Mouse (Mus musculus) E14TG2a.4 (cell line): Measurements from ENCODE around the gene Ssbp2.

Source experiments
- CTCF ChIP-seq: conservative IDR thresholded peaks from 2 replicates; pipeline ENCODE4 v1.5.1; 2014; ENCODE audit warnings: low read length
- POU5F1 ChIP-seq: IDR thresholded peaks from 2 replicates; pipeline ENCODE4 v1.6.1; 2014; ENCODE audit warnings: low read length, borderline replicate concordance

DNA sequence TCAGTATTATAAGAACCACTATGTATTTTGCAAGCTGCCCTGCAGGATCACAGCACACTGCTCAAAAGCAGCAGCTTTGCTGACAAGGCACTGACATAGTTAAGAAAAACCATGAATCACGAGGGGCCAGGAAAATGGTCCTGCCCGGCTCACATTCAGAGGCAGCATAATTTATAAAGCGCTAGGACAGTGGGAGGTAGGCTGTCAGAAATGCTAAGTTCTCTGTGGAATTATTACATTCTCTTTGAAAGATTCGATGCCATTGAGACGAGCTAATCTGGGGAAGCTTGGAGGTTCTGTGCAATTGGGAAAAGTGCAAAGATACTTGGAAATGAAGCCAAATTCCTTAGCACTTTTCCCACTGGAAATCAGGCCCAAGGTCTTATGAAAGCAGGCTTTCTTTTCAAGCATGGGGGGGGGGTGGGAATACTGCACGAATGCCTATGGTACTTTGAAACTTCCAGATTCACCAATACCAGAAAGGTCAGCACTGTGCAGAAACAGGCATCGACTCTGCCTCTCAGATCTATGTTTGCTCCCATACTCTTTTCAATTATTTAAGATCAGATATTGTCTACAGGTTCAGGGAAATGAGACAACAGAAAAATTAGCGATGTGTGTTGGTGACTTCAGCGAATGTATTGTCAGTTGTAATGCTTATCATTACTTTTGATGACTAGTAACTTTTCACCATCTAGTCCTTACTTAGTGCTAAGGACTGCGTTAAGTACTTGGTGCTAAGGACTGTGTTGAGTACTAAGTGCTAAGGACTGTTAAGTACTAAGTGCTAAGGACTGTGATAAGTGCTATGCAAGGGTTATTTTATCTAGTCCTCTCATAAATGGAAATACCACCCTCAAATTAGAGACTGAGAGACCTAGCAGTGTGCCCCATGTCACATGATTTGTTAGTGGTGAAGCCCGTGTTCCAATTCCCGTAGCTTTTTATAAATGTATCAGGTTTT, 28.4 kb upstream of the Ssbp2 start:
- TF ChIP-seq CTCF (no peak), POU5F1 (no peak)
